Mouse (Mus musculus): Measurements from ENCODE around the gene Sec14l1. TPM values are rescaled to one million over a fixed set of nuclear protein-coding genes. Genes with fewer than 3 reads are reported as not detected.

Sec14l1 gene
- total RNA-seq, 4 experiments from 2014 or later = 42.6 to 56.1 (median 50.7) TPM

- peak; percentile 82 to 88 for DNase-seq (ENCODE audit: low spot score in 2 of 2)
Observed at GRCm38 (mm10) chr11:117177303-117177979, 62.5 kb downstream of the Sec14l1 start.

GRCm38 (mm10) chr11:117179902-117180301, 64.9 kb downstream of the Sec14l1 start:
- no peak for DNase-seq (ENCODE audit: low spot score in 2 of 2)

GRCm38 (mm10) chr11:117182808-117183207, 67.8 kb downstream of the Sec14l1 start:
- no peak for DNase-seq (ENCODE audit: low spot score in 2 of 2)

- no peak for DNase-seq (ENCODE audit: low spot score in 2 of 2)
Observed at GRCm38 (mm10) chr11:117183299-117183698, 68.3 kb downstream of the Sec14l1 start.

GRCm38 (mm10) chr11:117183841-117184240, 68.9 kb downstream of the Sec14l1 start:
- DNase-seq (ENCODE audit: low spot score in 2 of 2) = no peak

- no peak for DNase-seq (ENCODE audit: low spot score in 2 of 2)
Observed at GRCm38 (mm10) chr11:117185076-117185933, 70.3 kb downstream of the Sec14l1 start.

GRCm38 (mm10) chr11:117191524-117191923, 76.6 kb downstream of the Sec14l1 start:
- DNase-seq (ENCODE audit: low spot score in 2 of 2) = no peak

- DNase-seq (ENCODE audit: low spot score in 2 of 2) = no peak
Observed at GRCm38 (mm10) chr11:117194475-117194937, 79.5 kb downstream of the Sec14l1 start.

- no peak for DNase-seq (ENCODE audit: low spot score in 2 of 2)
Observed at GRCm38 (mm10) chr11:117195616-117196015, 80.6 kb downstream of the Sec14l1 start.

GRCm38 (mm10) chr11:117196681-117197080, 81.7 kb downstream of the Sec14l1 start:
- no peak for DNase-seq (ENCODE audit: low spot score in 2 of 2)

GRCm38 (mm10) chr11:117198122-117198521, 83.2 kb downstream of the Sec14l1 start:
- no peak for DNase-seq (ENCODE audit: low spot score in 2 of 2)

- no peak for DNase-seq (ENCODE audit: low spot score in 2 of 2)
Observed at GRCm38 (mm10) chr11:117199282-117200175, 84.6 kb downstream of the Sec14l1 start, which contains the start of gene Sept9. Sept9 (plus strand) TSS chr11:117199661.

- no peak for DNase-seq (ENCODE audit: low spot score in 2 of 2)
Observed at GRCm38 (mm10) chr11:117201846-117202245, 86.9 kb downstream of the Sec14l1 start.

GRCm38 (mm10) chr11:117204606-117205005, 89.6 kb downstream of the Sec14l1 start:
- no peak for DNase-seq (ENCODE audit: low spot score in 2 of 2)

- no peak for DNase-seq (ENCODE audit: low spot score in 2 of 2)
Observed at GRCm38 (mm10) chr11:117205042-117205441, 90.1 kb downstream of the Sec14l1 start.

GRCm38 (mm10) chr11:117205447-117205846, 90.5 kb downstream of the Sec14l1 start:
- DNase-seq (ENCODE audit: low spot score in 2 of 2) = no peak

- no peak for DNase-seq (ENCODE audit: low spot score in 2 of 2)
Observed at GRCm38 (mm10) chr11:117207436-117207835, 92.5 kb downstream of the Sec14l1 start.

GRCm38 (mm10) chr11:117208151-117208673, 93.2 kb downstream of the Sec14l1 start:
- DNase-seq (ENCODE audit: low spot score in 2 of 2) = no peak
